ENCODE assay signal across 32 mouse cellular contexts in genomic region chr14:85403644-85404043, GRCm38 (mm10).
"Had no signal": no experiment of that assay in that cellular context is flagged by ENCODE, and none has a peak within 500 bp of the region (broad histone marks: within the 10 kb centered on the region; RNA-seq: fewer than 3 reads in every experiment).

No protein-coding gene starts in this region.

- H3K9me3 ChIP-seq: heart, embryonic 10.5 days; heart, embryonic 12.5 days; heart, embryonic 13.5 days; heart, embryonic 15.5 days; hindbrain, embryonic 10.5 days; hindbrain, embryonic 12.5 days; hindbrain, embryonic 13.5 days; hindbrain, embryonic 15.5 days; intestine, embryonic 15.5 days had no signal

- DNase-seq: heart, postnatal 10 days; heart, postnatal 14 days; heart, postnatal 36 days; heart, postnatal 4 days; kidney, adult 18-20 months; kidney, adult 2 months; kidney, adult 8-10 months; kidney, postnatal 10 days; kidney, postnatal 14 days; kidney, postnatal 25 days; kidney, postnatal 36 days; kidney, postnatal 4 days; layer of hippocampus, adult 9-11 months; layer of hippocampus, postnatal 36 days had no signal

- H3K27me3 ChIP-seq: heart, embryonic 12.5 days; heart, embryonic 13.5 days; heart, embryonic 15.5 days; hindbrain, embryonic 12.5 days; hindbrain, embryonic 13.5 days; hindbrain, embryonic 15.5 days; intestine, embryonic 15.5 days had no signal

- ATAC-seq: hindbrain, embryonic 16.5 days; hindbrain, postnatal 0 days; inflammation-experienced regulatory T-cells, adult 6 months; intestine, embryonic 15.5 days; intestine, embryonic 16.5 days; intestine, postnatal 0 days had no signal

- H3K4me1 ChIP-seq: heart, embryonic 10.5 days; heart, embryonic 12.5 days; heart, embryonic 13.5 days; heart, embryonic 15.5 days; hindbrain, embryonic 10.5 days; hindbrain, embryonic 12.5 days; hindbrain, embryonic 13.5 days; hindbrain, embryonic 15.5 days; intestine, embryonic 15.5 days had no signal

- H3K36me3 ChIP-seq: heart, embryonic 10.5 days; heart, embryonic 12.5 days; heart, embryonic 13.5 days; heart, embryonic 15.5 days; hindbrain, embryonic 10.5 days; hindbrain, embryonic 12.5 days; hindbrain, embryonic 13.5 days; hindbrain, embryonic 15.5 days; intestine, embryonic 15.5 days had no signal

- H3K4me2 ChIP-seq: heart, embryonic 11.5 days; heart, embryonic 12.5 days; heart, embryonic 13.5 days; heart, embryonic 15.5 days; hindbrain, embryonic 12.5 days; hindbrain, embryonic 13.5 days; hindbrain, embryonic 14.5 days; hindbrain, embryonic 15.5 days; intestine, embryonic 15.5 days had no signal

- H3K4me3 ChIP-seq: heart, embryonic 10.5 days; heart, embryonic 12.5 days; heart, embryonic 13.5 days; heart, embryonic 15.5 days; hindbrain, embryonic 10.5 days; hindbrain, embryonic 12.5 days; hindbrain, embryonic 13.5 days; hindbrain, embryonic 15.5 days; intestine, embryonic 15.5 days; layer of hippocampus, adult 2 months; left cerebral cortex, adult 2 months had no signal

- H3K27ac ChIP-seq: heart, embryonic 10.5 days; heart, embryonic 13.5 days; heart, embryonic 15.5 days; hindbrain, embryonic 10.5 days; hindbrain, embryonic 12.5 days; hindbrain, embryonic 13.5 days; hindbrain, embryonic 14.5 days; hindbrain, embryonic 15.5 days; hindbrain, postnatal 0 days; intestine, embryonic 15.5 days; layer of hippocampus, adult 2 months; left cerebral cortex, adult 2 months had no signal

- H3K9ac ChIP-seq: heart, embryonic 12.5 days; heart, embryonic 13.5 days; heart, embryonic 15.5 days; hindbrain, embryonic 12.5 days; hindbrain, embryonic 13.5 days; hindbrain, embryonic 14.5 days; hindbrain, embryonic 15.5 days; intestine, embryonic 15.5 days had no signal
